Mouse (Mus musculus) gastrocnemius, adult 18-20 months (tissue): ENCODE measurements at regions not wholly inside any gene's neighbourhood (a gene's known extent, or its start where the extent isn't known, plus 50 kb on each side); places are given as distances from the start of the nearest gene placed in this dataset.

ENCODE experiments used
- DNase-seq: peaks from one replicate; pipeline ENCODE4 v3.0.0; 2021; ENCODE audit warnings: low spot score

DNA sequence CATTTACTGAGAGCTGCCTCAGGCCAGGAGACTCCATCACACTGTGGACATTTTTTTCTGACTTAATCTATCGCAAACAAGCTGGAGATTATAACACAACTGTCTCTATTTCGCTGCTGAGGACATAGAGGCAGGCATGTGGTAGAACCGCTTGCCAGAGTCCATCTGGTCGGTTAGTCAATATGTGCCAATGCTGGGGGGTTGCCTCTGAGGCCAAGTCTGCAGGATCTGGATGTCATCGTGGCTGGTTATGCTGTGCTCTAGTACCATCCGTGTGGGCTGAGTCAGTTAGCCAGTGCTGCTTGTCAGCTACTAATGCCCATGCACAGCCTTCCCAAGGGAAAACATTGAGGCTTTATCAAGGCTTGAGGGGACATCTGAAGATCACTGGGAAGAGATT lies 237.1 kb upstream of the Zdhhc25 start:
- DNase-seq = no peak

- DNase-seq = no peak
Measured at GRCm38 (mm10) chr15:88370366-88370765, 229.7 kb upstream of the Zdhhc25 start.

DNA sequence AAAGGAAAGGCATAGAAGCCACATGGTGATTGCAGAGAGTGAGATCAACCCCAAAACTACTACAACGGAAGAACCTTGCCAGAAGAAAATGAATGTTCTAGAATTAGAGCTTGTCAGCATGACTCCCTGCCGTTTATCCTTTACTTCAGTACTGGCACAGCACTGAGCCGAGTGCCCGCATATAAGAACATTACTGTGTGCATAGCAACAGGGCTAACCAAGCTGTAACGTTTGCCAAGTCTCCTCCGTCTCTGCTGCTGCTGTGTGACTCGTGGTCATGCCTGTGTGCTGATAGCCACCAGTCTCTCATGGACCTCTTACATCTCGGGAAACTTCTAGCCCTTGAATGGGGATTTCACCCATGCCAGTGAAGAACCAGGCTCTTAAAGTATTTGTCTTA lies 228.1 kb upstream of the Zdhhc25 start:
- DNase-seq = no peak

DNA sequence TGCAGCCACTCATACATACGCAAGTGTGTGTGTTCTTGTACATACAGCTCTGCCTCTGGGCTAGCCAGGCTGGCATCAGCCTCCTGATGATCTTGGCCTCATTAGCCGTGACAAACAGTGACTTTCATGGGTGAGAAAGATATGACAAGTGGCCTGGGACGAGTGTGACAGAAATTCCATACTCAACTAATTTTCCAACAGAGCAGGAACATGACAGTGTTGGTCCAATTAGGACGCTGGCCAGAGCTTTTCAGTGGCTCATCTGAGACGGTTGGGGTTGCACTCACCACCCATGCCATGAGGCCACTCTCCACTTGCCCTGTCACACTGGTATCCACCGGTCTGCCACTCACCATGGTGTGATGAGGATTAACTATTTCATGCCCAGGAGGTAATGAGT lies 226.2 kb upstream of the Zdhhc25 start:
- no peak for DNase-seq

DNA sequence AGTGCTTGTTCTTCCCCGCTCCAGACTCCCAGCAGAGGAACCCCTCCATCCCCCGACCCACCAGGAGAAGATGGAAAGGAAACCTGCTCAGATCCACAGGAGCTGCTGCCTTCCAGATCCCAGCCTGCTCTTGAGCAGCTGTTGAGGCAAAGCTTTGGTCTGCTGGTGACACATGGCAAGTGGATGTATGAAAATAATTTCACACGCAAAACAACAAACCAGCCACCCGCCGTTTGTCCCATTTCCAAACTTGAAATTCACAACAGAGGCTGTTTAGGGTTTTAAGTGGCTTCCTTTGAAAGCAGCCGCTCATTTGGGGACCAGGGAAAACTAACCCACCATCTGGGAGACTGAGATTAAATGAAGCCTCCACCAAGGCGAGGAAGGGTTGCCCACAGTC lies 220.8 kb upstream of the Zdhhc25 start:
- no peak for DNase-seq

DNA sequence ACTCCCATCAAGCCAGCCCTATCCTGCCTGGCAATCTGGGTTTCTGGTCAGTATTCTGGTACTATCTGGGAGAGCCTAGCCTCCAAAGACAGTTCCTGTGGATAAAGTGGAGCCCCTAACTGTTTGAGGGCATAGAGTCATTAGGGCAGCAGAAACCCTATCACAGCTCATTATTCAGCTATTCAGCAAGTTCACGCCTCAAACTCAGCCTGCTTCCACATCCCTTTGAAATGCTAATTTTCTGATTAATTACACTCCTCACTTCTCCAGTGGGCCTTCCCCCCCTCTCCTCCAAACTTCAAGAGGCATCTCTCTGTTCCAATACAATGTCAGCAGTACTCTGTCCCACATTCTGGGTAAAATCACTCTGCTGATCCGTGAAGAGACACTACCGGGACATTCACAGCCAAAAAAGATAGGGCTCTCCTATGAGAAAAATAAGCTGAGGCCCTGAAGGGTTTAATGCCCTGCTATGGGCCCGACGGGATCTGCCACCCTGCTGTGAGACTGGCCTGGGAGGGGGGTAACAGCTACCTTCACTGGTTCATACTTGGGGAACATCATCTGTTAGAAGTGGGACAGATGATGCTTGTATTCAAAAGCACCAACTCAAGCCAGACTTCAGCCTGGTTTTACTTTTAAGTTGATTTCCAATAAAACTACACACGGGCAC lies 220.0 kb upstream of the Zdhhc25 start:
- DNase-seq = no peak

DNA sequence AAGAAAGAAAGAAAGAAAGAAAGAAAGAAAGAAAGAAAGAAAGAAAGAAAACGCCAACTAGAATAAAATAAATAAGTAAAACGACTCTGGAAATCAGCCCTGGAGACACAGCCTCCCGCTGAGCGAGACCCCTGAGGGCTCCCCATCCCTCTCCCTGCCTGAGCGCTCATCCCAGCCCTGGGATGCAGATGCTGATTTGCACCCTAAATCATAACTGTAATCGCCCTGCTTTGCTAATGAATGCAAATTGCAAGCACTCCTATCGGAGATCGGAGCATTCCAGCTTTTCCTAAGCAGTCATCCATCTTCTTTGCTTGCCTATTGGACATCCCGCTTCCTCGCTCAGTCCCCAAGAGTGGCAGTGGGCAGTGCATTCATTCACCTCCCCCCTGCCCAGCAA lies 218.7 kb upstream of the Zdhhc25 start:
- DNase-seq = no peak

GRCm38 (mm10) chr15:88385943-88386342 lies 214.2 kb upstream of the Zdhhc25 start:
- DNase-seq = no peak

- DNase-seq = no peak
Measured at GRCm38 (mm10) chr15:88386711-88387110, 213.4 kb upstream of the Zdhhc25 start.

- DNase-seq = no peak
Measured at GRCm38 (mm10) chr15:88391822-88392221, 208.3 kb upstream of the Zdhhc25 start.

- DNase-seq = no peak
Measured at GRCm38 (mm10) chr15:88399064-88399463, 201.0 kb upstream of the Zdhhc25 start.

DNA sequence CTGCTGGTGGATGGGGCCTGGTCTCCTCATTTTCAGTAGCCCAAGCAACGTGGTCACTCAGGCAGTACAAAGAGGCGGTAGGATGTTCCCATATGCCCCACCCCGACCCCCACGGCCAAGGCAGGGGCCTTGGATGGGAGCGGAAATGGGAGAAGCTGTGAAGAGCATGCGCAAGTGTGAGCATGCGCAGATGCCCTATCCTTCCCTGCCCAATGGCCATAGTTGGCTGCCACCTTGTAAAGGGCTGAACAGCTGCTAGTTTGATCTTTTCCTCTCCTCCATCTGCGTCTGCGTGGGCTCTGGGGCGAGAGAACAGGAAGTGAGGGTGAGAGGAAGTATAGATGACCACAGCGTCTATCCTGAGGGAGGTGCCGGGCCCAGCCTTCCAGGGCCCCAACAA lies 200.1 kb upstream of the Zdhhc25 start:
- no peak for DNase-seq

DNA sequence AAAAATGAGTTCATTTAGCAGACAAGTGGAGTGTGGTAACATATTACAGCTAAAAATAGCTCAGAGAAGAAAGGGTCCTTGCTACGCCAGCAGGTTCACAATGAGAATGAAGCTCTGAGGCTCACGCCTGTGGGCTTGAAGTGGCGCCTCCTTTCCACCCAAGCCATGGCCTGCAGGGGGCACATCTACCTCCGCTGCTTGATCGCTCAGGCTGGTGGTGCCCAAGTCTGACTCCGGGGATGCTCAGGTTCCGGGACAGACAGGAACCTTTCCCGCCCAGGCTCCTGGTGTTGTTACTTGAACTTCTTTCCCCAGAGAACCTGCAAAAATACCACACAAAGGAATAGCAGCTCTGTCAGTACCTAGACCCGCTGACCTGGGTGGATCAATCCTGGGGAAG lies 199.3 kb upstream of the Zdhhc25 start:
- DNase-seq = no peak

DNA sequence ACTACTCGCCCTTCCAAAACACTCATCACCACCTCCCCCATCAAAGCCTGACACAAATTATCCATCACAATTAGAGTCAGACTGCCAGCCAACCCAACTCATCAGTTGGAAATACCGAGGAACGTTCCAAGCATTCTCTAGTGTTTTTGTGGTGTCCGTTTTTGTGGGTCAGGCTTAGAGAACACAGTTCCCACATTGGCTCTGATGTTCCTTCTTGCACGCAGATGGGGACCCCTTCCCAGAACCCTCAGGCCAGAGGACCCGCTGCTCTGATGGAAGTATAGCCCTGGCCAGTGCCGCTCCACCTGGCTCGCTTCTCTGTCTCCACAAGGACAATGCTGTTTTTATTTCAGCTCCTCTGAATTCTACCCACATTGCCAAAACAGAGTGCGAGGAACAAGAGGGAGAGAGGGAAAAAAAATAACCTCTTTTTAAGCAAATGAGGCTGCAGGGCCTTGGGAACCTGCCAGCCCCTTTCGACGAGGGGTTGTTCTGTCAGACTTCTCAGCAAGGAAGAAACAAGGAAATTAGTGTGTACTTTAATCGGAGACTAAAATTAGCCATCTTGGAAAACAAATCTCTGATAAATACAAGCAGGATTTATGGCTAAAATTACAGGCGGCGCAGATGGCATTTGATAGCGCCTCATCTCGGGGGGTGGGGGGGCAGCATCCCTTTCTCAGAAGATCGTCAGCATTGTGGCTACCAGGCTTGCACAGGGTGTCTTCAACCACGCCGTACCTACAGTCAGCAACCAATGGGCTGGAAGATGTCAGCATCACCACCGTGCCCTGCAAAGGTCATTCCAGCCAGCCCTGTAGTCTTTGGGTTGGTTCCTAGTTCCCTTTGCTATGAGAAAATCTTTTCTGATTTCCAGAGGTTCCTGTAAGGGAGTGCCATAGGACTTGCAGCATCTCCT lies 191.4 kb upstream of the Zdhhc25 start:
- DNase-seq = no peak

GRCm38 (mm10) chr15:88414206-88414605 lies 185.9 kb upstream of the Zdhhc25 start:
- DNase-seq = no peak

GRCm38 (mm10) chr15:88418881-88419280 lies 181.2 kb upstream of the Zdhhc25 start:
- DNase-seq = no peak

DNA sequence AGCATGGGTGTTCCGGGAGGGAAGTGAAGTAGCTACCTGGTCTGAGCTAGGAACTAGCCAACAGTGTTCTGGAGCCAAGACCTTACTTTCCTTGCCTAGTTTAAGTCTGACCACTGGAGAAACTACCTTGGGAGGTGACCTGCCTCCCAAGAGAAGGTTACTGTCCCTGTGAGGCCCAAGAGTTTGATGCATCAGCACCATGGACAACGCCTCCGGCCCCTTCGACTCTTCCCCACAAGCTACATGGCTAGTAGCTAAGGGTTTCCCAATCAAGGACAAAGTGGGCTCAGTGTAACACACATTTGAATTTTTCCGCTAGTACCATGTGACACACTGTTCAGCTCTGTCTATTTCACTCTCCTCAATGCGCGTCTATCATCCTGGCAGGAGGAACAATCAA lies 171.7 kb upstream of the Zdhhc25 start:
- DNase-seq = no peak

- DNase-seq = no peak
Measured at GRCm38 (mm10) chr15:88430941-88431340, 169.2 kb upstream of the Zdhhc25 start.

DNA sequence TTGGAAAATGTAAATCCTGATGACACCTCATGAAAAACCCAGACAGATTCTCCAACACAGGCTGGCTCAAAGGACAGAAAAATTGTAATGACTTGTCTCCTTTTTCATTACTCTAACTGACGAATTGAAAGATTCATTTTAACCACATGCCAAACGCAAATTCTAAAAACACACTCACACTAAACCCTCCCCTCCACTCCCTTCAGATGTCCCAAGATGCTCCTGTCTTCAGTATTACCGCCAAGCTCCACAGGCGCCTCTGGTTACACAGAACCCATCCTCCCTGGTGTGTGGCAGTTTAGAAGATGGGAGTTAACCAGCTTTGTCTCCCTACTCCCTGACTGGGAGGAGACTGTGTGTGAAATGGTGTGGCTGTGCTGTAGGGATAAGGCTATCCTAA lies 151.8 kb upstream of the Zdhhc25 start:
- DNase-seq = no peak

DNA sequence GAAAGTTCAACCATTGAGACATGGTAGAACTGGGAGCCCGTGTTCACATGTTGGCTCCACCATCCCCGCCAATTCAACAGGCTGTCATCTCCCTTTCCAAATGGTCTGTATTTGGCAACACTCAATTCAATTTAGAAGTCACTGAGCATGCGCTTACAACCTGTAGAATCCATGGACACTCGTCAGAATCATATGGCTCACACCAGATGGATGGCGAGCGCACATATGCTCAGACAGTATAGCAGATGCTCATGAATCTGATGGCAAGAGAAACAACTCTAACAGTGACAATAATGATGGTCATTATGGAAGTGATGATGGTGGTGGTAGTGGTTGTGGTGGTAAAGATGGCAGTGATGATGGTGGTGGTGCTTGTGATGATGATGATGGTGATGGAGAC lies 148.9 kb upstream of the Zdhhc25 start:
- DNase-seq = no peak

DNA sequence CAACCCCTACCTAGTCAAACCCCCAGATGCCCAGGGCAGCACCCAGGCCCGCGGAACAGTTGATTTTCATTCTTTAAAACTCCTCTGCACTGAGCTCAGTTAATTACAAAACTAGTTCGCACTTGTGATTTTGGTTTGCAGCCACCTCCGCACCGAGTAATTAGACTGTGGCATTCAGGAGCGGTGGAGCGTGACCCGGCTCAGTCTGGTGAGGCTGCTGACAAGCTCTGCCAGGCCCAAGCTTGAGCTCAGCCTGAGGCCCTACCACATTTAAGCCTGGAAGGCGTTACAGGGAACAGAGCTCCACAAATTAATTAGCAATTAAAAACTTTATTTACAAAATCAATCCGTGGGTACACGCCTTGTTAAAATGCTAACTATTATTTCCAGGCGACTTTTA lies 132.0 kb upstream of the Zdhhc25 start:
- DNase-seq = no peak

GRCm38 (mm10) chr15:88468810-88469209 lies 131.3 kb upstream of the Zdhhc25 start:
- DNase-seq = no peak
